Mouse (Mus musculus) liver, embryonic 15.5 days (tissue): ENCODE measurements around the gene Gm10322. TPM values are rescaled to one million over a fixed set of nuclear protein-coding genes. Genes with fewer than 3 reads are reported as not detected.
A peak's percentile ranks its signal among the peaks of the same experiment; 100 is the strongest.

ENCODE experiments used
- ATAC-seq: fragments of 200-750 bp; cut with Nextera tagmentation; 2 replicates; pipeline ENCODE4 v1.8.0; 2017; ENCODE audit warnings: moderate number of reproducible peaks, mild to moderate bottlenecking, moderate library complexity; ENCODE audit not compliant: insufficient read depth
- H3K27ac ChIP-seq: fragments of 300-500 bp; sonication (generic); replicated peaks from 2 replicates; pipeline ENCODE4 v1.5.1; 2015; ENCODE audit warnings: mild to moderate bottlenecking, inconsistent platforms
- H3K27me3 ChIP-seq: fragments of 300-500 bp; sonication (generic); 2 replicates; pipeline ENCODE4 v1.6.1; 2015; ENCODE audit warnings: mild to moderate bottlenecking, inconsistent platforms
- H3K36me3 ChIP-seq: fragments of 300-500 bp; sonication (generic); replicated peaks from 2 replicates; pipeline ENCODE4 v1.6.1; 2015; ENCODE audit warnings: moderate library complexity, mild to moderate bottlenecking, inconsistent platforms
- H3K4me1 ChIP-seq: fragments of 300-500 bp; sonication (generic); replicated peaks from 2 replicates; pipeline ENCODE4 v1.6.1; 2015; ENCODE audit warnings: inconsistent platforms
- H3K4me2 ChIP-seq: fragments of 300-500 bp; sonication (generic); 2 replicates; pipeline ENCODE4 v1.6.1; 2015; ENCODE audit warnings: moderate library complexity, mild to moderate bottlenecking, inconsistent platforms
- H3K4me3 ChIP-seq: fragments of 300-500 bp; sonication (generic); replicated peaks from 2 replicates; pipeline ENCODE4 v1.5.1; 2015; ENCODE audit warnings: mild to moderate bottlenecking, inconsistent platforms
- H3K9ac ChIP-seq: fragments of 300-500 bp; sonication (generic); 2 replicates; pipeline ENCODE4 v1.6.1; 2015; ENCODE audit warnings: moderate library complexity, mild to moderate bottlenecking, inconsistent platforms
- H3K9me3 ChIP-seq: fragments of 300-500 bp; sonication (generic); replicated peaks from 2 replicates; pipeline ENCODE4 v1.6.1; 2016; ENCODE audit warnings: inconsistent platforms
- WGBS: fragments of 180-500 bp; shearing (Covaris S2); methylation state at CpG from one replicate; pipeline ENCODE4 v1.1.7; 2015; ENCODE audit warnings: mixed read lengths; ENCODE audit not compliant: insufficient replicate concordance; 5-methylcytosine and 5-hydroxymethylcytosine counted together
- polyA plus RNA-seq: library from polyadenylated mRNA; unstranded; fragments of >200 nt; fragmentation: Nextera tagmentation; extraction: Ambion mirVana; gene quantifications from 2 replicates; pipeline ENCODE4 v1.2.1, GENCODE M21; 2015

Gene Gm10322
- polyA plus RNA-seq, 1 experiment from 2014 or later = not detected

GRCm38 (mm10) chr10:59579645-59580044 is 36.2 kb upstream of the Gm10322 start:
- no peak overlapping the region for H3K9ac ChIP-seq
- H3K9me3 ChIP-seq = no peaks in the 10 kb centered on the region
- no peaks in the 10 kb centered on the region for H3K36me3 ChIP-seq
- 75% methylated on average over 3 of the region's 3 CpGs for WGBS
- H3K4me1 ChIP-seq = peaks cover 43% of the 10 kb centered on the region
- no peak overlapping the region for H3K27ac ChIP-seq
- ATAC-seq = no peak
- no peak overlapping the region for H3K4me2 ChIP-seq
- H3K27me3 ChIP-seq = no peaks in the 10 kb centered on the region
- H3K4me3 ChIP-seq = no peak overlapping the region

GRCm38 (mm10) chr10:59580593-59581149 is 35.2 kb upstream of the Gm10322 start:
- Histone ChIP-seq H3K9ac (no peak overlapping the region), H3K4me1 (peaks cover 43% of the 10 kb centered on the region), H3K4me3 (no peak overlapping the region), H3K4me2 (no peak overlapping the region), H3K27me3 (no peaks in the 10 kb centered on the region), H3K9me3 (no peaks in the 10 kb centered on the region), H3K36me3 (no peaks in the 10 kb centered on the region), H3K27ac (no peak overlapping the region)
- 83% methylated on average over 3 of the region's 3 CpGs for WGBS
- no peak for ATAC-seq

GRCm38 (mm10) chr10:59581826-59582543 is 33.9 kb upstream of the Gm10322 start:
- Histone ChIP-seq H3K4me3 (no peak overlapping the region), H3K36me3 (no peaks in the 10 kb centered on the region), H3K9me3 (no peaks in the 10 kb centered on the region), H3K27me3 (no peaks in the 10 kb centered on the region), H3K9ac (no peak overlapping the region), H3K4me1 (peaks cover 36% of the 10 kb centered on the region), H3K27ac (no peak overlapping the region; the same call in 1 of the 2 replicates), H3K4me2 (no peak overlapping the region)
- WGBS = 77% methylated on average over 1 of the region's 1 CpGs
- peak; percentile 69; the same call in 1 of the 2 replicates for ATAC-seq

GRCm38 (mm10) chr10:59585621-59586020 is 30.2 kb upstream of the Gm10322 start:
- no peak overlapping the region for H3K27ac ChIP-seq
- no peak overlapping the region for H3K4me2 ChIP-seq
- WGBS = 72% methylated on average over 5 of the region's 5 CpGs
- no peak overlapping the region for H3K4me3 ChIP-seq
- H3K27me3 ChIP-seq = no peaks in the 10 kb centered on the region
- H3K9me3 ChIP-seq = no peaks in the 10 kb centered on the region
- ATAC-seq = no peak
- H3K9ac ChIP-seq = no peak overlapping the region
- H3K36me3 ChIP-seq = no peaks in the 10 kb centered on the region; the same call in 1 of the 2 replicates
- peaks cover 20% of the 10 kb centered on the region for H3K4me1 ChIP-seq

GRCm38 (mm10) chr10:59586821-59587220 is 29.0 kb upstream of the Gm10322 start:
- Histone ChIP-seq H3K27me3 (no peaks in the 10 kb centered on the region), H3K27ac (no peak overlapping the region), H3K9ac (no peak overlapping the region), H3K9me3 (no peaks in the 10 kb centered on the region), H3K4me2 (no peak overlapping the region), H3K4me3 (no peak overlapping the region), H3K36me3 (no peaks in the 10 kb centered on the region; the same call in 1 of the 2 replicates), H3K4me1 (peaks cover 15% of the 10 kb centered on the region)
- ATAC-seq = no peak
- 77% methylated on average over 15 of the region's 15 CpGs for WGBS

GRCm38 (mm10) chr10:59588135-59588534 is 27.7 kb upstream of the Gm10322 start:
- H3K27ac ChIP-seq = no peak overlapping the region
- no peaks in the 10 kb centered on the region; the same call in 1 of the 2 replicates for H3K36me3 ChIP-seq
- H3K27me3 ChIP-seq = no peaks in the 10 kb centered on the region
- 0 out of 2 replicates have a peak, but pooled peaks cover 7% of the 10 kb centered on the region for H3K4me1 ChIP-seq
- H3K9me3 ChIP-seq = no peaks in the 10 kb centered on the region
- H3K4me3 ChIP-seq = no peak overlapping the region
- no peak overlapping the region for H3K4me2 ChIP-seq
- H3K9ac ChIP-seq = no peak overlapping the region
- ATAC-seq = no peak
- WGBS = 67% methylated on average over 7 of the region's 7 CpGs

GRCm38 (mm10) chr10:59589420-59589819 is 26.4 kb upstream of the Gm10322 start:
- no peak for ATAC-seq
- no peaks in the 10 kb centered on the region for H3K9me3 ChIP-seq
- 0 out of 2 replicates have a peak overlapping the region, but pooled peaks have one; percentile 7 for H3K4me3 ChIP-seq
- H3K4me2 ChIP-seq = peak overlapping the region; percentile 43
- H3K27ac ChIP-seq = no peak overlapping the region
- no peak overlapping the region for H3K9ac ChIP-seq
- 0 out of 2 replicates have a peak, but pooled peaks cover 7% of the 10 kb centered on the region for H3K4me1 ChIP-seq
- H3K36me3 ChIP-seq = no peaks in the 10 kb centered on the region; the same call in 1 of the 2 replicates
- WGBS = 23% methylated on average over 7 of the region's 7 CpGs
- H3K27me3 ChIP-seq = no peaks in the 10 kb centered on the region

GRCm38 (mm10) chr10:59589856-59590255 is 26.0 kb upstream of the Gm10322 start:
- Histone ChIP-seq H3K4me2 (peak overlapping the region; percentile 43), H3K27me3 (no peaks in the 10 kb centered on the region), H3K9me3 (no peaks in the 10 kb centered on the region), H3K9ac (no peak overlapping the region), H3K4me1 (0 out of 2 replicates have a peak, but pooled peaks cover 7% of the 10 kb centered on the region), H3K27ac (no peak overlapping the region), H3K36me3 (no peaks in the 10 kb centered on the region; the same call in 1 of the 2 replicates), H3K4me3 (0 out of 2 replicates have a peak overlapping the region, but pooled peaks have one; percentile 7)
- no peak for ATAC-seq
- 42% methylated on average over 13 of the region's 13 CpGs for WGBS

- WGBS = 88% methylated on average over 9 of the region's 9 CpGs
- Histone ChIP-seq H3K36me3 (no peaks in the 10 kb centered on the region; the same call in 1 of the 2 replicates), H3K27ac (no peak overlapping the region), H3K9me3 (no peaks in the 10 kb centered on the region), H3K4me1 (0 out of 2 replicates have a peak, but pooled peaks cover 7% of the 10 kb centered on the region), H3K9ac (no peak overlapping the region), H3K27me3 (no peaks in the 10 kb centered on the region), H3K4me2 (no peak overlapping the region), H3K4me3 (no peak overlapping the region)
- ATAC-seq = no peak
Measured at GRCm38 (mm10) chr10:59590606-59591005, 25.3 kb upstream of the Gm10322 start.

GRCm38 (mm10) chr10:59593826-59594570 is 21.9 kb upstream of the Gm10322 start:
- no peaks in the 10 kb centered on the region for H3K9me3 ChIP-seq
- no peak overlapping the region for H3K4me2 ChIP-seq
- H3K4me3 ChIP-seq = no peak overlapping the region
- no peak overlapping the region for H3K27ac ChIP-seq
- no peak for ATAC-seq
- H3K4me1 ChIP-seq = 0 out of 2 replicates have a peak, but pooled peaks cover 7% of the 10 kb centered on the region
- 65% methylated on average over 13 of the region's 13 CpGs for WGBS
- H3K36me3 ChIP-seq = no peaks in the 10 kb centered on the region; the same call in 1 of the 2 replicates
- no peaks in the 10 kb centered on the region for H3K27me3 ChIP-seq
- H3K9ac ChIP-seq = no peak overlapping the region

GRCm38 (mm10) chr10:59600516-59600915 is 15.3 kb upstream of the Gm10322 start:
- Histone ChIP-seq H3K9ac (no peak overlapping the region), H3K4me3 (no peak overlapping the region), H3K4me1 (peaks cover 4% of the 10 kb centered on the region), H3K36me3 (no peaks in the 10 kb centered on the region), H3K4me2 (no peak overlapping the region), H3K9me3 (no peaks in the 10 kb centered on the region), H3K27me3 (no peaks in the 10 kb centered on the region), H3K27ac (no peak overlapping the region)
- WGBS = 70% methylated on average over 8 of the region's 8 CpGs
- no peak for ATAC-seq
